Mouse (Mus musculus) heart, adult 2 months (tissue): ENCODE results near the gene Tet1. TPM values are rescaled to one million over a fixed set of nuclear protein-coding genes. Genes with fewer than 3 reads are reported as not detected.

Experiments
- DNase-seq, 2 experiments: peaks; one replicate each; pipeline ENCODE4 v3.0.0; 2021
- H3K27ac ChIP-seq: fragments of 200-600 bp; 2 replicates; pipeline ENCODE4 v1.8.1; 2022
- H3K27me3 ChIP-seq: fragments of 200-500 bp; 2 replicates; pipeline ENCODE4 v1.6.1; 2012; ENCODE audit warnings: mild to moderate bottlenecking, low read length, inconsistent platforms, mixed read lengths; ENCODE audit not compliant: control insufficient read depth, insufficient read depth
- H3K36me3 ChIP-seq: fragments of 200-500 bp; 2 replicates; pipeline ENCODE4 v1.6.1; 2012; ENCODE audit warnings: low read length, inconsistent platforms; ENCODE audit not compliant: control insufficient read depth, insufficient read depth
- H3K4me1 ChIP-seq: fragments of 200-500 bp; 2 replicates; pipeline ENCODE4 v1.6.1; 2011; ENCODE audit warnings: low read length; ENCODE audit not compliant: control insufficient read depth, insufficient read depth
- H3K4me3 ChIP-seq: fragments of 200-600 bp; 2 replicates; pipeline ENCODE4 v1.8.1; 2022
- H3K79me2 ChIP-seq: fragments of 200-500 bp; replicated peaks from 2 replicates; pipeline ENCODE4 v1.6.1; 2012; ENCODE audit warnings: mild to moderate bottlenecking, inconsistent platforms, low read length, moderate library complexity, mixed read lengths; ENCODE audit not compliant: control insufficient read depth, insufficient read depth
- H3K9ac ChIP-seq: fragments of 200-500 bp; 2 replicates; pipeline ENCODE4 v1.6.1; 2012; ENCODE audit warnings: low read depth, mild to moderate bottlenecking, control low read depth, inconsistent platforms, low read length, mixed read lengths
- CTCF ChIP-seq: fragments of 200-600 bp; IDR thresholded peaks from 2 replicates; pipeline ENCODE4 v1.8.1; 2022; ENCODE audit warnings: antibody characterized with exemption, mild to moderate bottlenecking, moderate library complexity
- EP300 ChIP-seq: fragments of 200-500 bp; IDR thresholded peaks from 2 replicates; pipeline ENCODE4 v1.6.1; 2011; ENCODE audit warnings: low read depth, low read length, control low read depth; ENCODE audit not compliant: insufficient read depth
- POLR2A ChIP-seq: fragments of 200-500 bp; IDR thresholded peaks from 2 replicates; pipeline ENCODE4 v1.6.1; 2011; ENCODE audit warnings: mild to moderate bottlenecking, low read depth, low read length, control low read depth; ENCODE audit not compliant: insufficient read depth
- whole genome bisulfite sequencing: fragments of 180-500 bp; shearing (Covaris S2); methylation state at CpG from one replicate; pipeline ENCODE4 v1.1.7; 2018; 5-methylcytosine and 5-hydroxymethylcytosine counted together
- intact Hi-C: fragments of 180-260 bp; cut with DNase I; formaldehyde crosslinking; loops from one replicate; pipeline ENCODE4 v1.15.1; 2025
- polyA plus RNA-seq: library from polyadenylated mRNA; depleted of rRNA; stranded (reverse); fragments of >200 nt; gene quantifications from 2 replicates; pipeline ENCODE4 v1.2.3, GENCODE M21; 2012
- total RNA-seq, 2 experiments: library from RNA; stranded (reverse); gene quantifications; 2 replicates each; pipeline ENCODE4 v1.2.3; 2021

Tet1 gene
- total and polyA plus RNA-seq, 3 experiments, result 2.3 to 6.6 (median 5.3) TPM

DNA sequence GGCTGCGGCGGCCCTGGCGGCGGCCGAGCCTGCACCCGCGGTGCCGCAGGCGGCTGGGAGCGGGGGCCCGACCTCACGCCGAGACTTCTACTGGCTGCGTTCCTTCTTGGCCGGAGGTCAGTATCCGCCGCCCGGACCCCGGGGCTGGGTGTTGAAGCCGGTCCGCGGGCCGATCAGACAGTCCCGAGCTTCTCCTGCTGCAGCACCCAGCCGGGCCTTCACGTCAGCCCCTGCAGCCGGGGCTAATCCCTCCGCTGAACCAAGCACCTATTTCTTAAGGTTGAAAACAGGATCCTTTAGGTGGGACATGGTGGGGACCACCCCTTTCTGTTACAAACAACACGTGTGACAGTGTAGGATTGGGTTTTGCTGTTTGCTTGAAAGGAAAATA lies 12.0 kb upstream of the Tet1 start:
- TF ChIP-seq POLR2A (no peak), CTCF (no peak), EP300 (no peak)
- Histone ChIP-seq H3K4me1 (peaks cover 6% of the 10 kb centered on the region), H3K36me3 (no peaks in the 10 kb centered on the region), H3K27ac (peak overlapping the region; percentile 97), H3K4me3 (peak overlapping the region; percentile 100), H3K79me2 (peaks cover 3% of the 10 kb centered on the region; the same call in 1 of the 2 replicates), H3K27me3 (no peaks in the 10 kb centered on the region), H3K9ac (peak overlapping the region; percentile 98)
- intact Hi-C loops, result loop anchor here (2.0 kb wide), 1 partner anchor 102 kb away; no protein-coding TSS in a partner anchor
- no peak for DNase-seq
- WGBS, result under 1% methylated on average over 29 of the region's 29 CpGs

DNA sequence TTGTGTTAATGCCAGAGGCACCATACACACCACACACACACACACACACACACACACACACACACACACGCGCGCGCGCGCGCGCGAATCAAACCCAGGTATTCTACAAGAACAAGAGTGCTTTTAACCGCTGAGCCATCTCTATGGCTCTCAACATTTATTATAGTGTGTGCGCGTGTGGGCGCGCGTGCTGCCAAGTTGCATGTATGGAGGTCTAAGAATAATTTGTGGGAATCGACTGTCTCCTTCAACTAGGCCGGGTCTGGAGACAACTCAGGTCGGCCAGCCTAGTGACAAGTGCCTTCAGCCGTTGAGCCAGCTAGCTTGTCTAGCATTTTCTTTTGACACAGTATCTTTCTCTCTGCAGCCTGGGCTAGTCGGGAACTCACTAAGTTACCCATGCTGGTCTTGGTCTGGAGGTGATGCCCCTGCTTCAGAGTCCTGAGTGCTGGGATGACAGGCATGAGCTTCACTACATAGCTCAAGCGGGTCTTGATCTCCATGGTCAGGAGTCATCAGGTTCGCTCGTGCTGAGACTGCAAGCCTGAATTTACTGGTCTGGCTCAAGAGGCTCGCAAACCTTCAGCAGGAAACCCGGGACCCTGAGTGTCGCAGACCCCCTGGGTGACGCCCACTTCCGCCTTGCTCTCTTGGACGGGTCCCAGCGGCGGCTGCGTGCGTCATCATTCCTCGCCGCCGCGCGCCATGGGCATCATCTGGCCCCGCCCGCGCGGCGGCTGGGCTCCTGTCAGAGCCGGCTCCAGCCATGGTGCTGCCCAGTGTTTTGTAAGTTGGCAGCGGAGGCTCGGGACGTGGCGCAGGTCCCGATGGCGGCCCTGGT lies 11.3 kb upstream of the Tet1 start, which contains the start of gene Slc25a16:
TSS of gene Slc25a16 (plus strand) at position 709 of the 841 bp plus-strand sequence.
- no peaks in the 10 kb centered on the region for H3K27me3 ChIP-seq
- intact Hi-C loops, result loop anchor here (2.0 kb wide), 1 partner anchor 103 kb away; no protein-coding TSS in a partner anchor
- peaks cover 6% of the 10 kb centered on the region for H3K4me1 ChIP-seq
- peak; percentile 77; the same call in 1 of the 2 replicates for TF ChIP-seq POLR2A
- TF ChIP-seq EP300, result 0 out of 2 replicates have a peak, but pooled peaks have one; percentile 67
- TF ChIP-seq CTCF, result no peak
- peak; percentile 93 to 95 for DNase-seq
- peak within 1 kb of the TSS; percentile 98 for H3K9ac ChIP-seq
- H3K79me2 ChIP-seq, result peaks cover 3% of the 10 kb centered on the region; the same call in 1 of the 2 replicates
- H3K4me3 ChIP-seq, result peak within 1 kb of the TSS; percentile 100
- WGBS, result 5% methylated on average over 49 of the region's 50 CpGs
- H3K27ac ChIP-seq, result peak within 1 kb of the TSS; percentile 97
- H3K36me3 ChIP-seq, result no peaks in the 10 kb centered on the region

DNA sequence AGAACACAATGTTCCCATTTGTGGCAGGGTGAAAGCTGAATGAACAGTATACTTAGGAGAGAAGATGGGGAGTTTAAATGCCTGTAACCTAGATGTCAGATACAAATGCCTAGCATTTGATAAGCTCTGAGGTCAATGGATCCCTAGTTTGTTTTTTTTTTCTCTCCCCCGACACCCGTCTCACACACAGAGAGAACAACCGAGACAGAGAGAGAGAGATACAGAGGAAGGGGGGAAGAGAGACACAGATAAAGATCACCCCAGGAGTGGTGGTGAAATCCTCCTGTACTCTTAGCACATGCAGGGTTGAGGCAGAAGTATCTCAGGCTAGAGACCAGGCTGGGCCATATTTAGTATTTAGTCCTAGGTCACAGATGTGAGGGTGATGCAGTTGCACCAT lies 10.2 kb upstream of the Tet1 start:
- Histone ChIP-seq H3K4me3 (no peak overlapping the region), H3K27me3 (no peaks in the 10 kb centered on the region), H3K79me2 (peaks cover 2% of the 10 kb centered on the region; the same call in 1 of the 2 replicates), H3K36me3 (no peaks in the 10 kb centered on the region), H3K27ac (no peak overlapping the region), H3K4me1 (peaks cover 5% of the 10 kb centered on the region), H3K9ac (no peak overlapping the region)
- intact Hi-C loops, result no loop called here
- no peak for TF ChIP-seq EP300
- TF ChIP-seq POLR2A, result no peak
- TF ChIP-seq CTCF, result no peak
- DNase-seq, result no peak
- WGBS, result 73% methylated on average over 3 of the region's 3 CpGs

DNA sequence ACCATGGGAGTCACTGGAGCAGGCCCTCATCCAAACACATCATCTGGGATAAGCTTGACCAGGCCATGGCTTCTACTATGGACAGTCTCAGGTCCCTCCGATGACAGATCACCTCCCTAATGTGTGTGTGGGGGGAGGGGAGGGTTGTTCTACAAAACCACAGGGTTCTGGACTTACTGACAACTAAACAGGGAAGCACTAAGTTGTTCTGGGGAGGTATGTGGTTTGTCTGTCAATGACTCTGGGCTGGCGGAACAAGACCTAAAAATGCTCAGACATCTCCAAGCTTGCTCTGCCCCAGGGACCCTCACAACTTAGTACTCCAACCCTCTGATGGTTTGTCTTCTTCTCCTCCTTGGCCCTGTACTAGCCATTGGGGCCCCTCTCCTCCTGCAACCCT lies 2.3 kb upstream of the Tet1 start:
- no peak for DNase-seq
- H3K79me2 ChIP-seq, result no peaks in the 10 kb centered on the region

DNA sequence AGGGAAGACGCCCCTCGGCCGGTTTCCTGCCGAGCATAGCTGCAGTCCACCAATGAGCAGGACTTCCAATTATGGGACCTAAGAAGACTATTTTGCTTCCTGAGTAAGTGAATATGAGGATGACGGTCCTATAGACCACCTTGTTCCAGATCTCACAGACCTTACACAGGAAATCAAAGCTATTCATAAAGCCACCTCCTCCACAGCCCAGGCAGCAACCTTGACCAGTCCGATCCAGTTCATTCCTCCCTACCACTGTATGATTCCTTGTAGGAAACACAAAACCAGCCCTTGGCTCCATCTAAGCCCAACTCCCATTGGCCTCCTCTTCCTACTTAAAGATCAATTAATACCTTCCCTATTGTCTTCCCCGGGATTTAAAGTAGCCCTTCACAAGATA lies 2.5 kb downstream of the Tet1 start:
- TF ChIP-seq POLR2A, result no peak
- TF ChIP-seq EP300, result no peak
- no peak for TF ChIP-seq CTCF
- intact Hi-C loops, result no loop called here
- Histone ChIP-seq H3K4me1 (no peaks in the 10 kb centered on the region), H3K27me3 (no peaks in the 10 kb centered on the region), H3K79me2 (no peaks in the 10 kb centered on the region), H3K9ac (no peak overlapping the region), H3K4me3 (no peak overlapping the region), H3K36me3 (no peaks in the 10 kb centered on the region), H3K27ac (no peak overlapping the region)
- DNase-seq, result no peak
- WGBS, result 70% methylated on average over 7 of the region's 7 CpGs

More for the DNA sequence above, 2.3 kb upstream of the Tet1 start:
- intact Hi-C loops, result no loop called here
- Histone ChIP-seq H3K4me3 (no peak overlapping the region), H3K27me3 (no peaks in the 10 kb centered on the region), H3K9ac (no peak overlapping the region), H3K4me1 (no peaks in the 10 kb centered on the region), H3K36me3 (no peaks in the 10 kb centered on the region), H3K27ac (no peak overlapping the region)
- TF ChIP-seq EP300 (no peak), CTCF (no peak), POLR2A (no peak)
- 79% methylated on average over 2 of the region's 2 CpGs for WGBS

DNA sequence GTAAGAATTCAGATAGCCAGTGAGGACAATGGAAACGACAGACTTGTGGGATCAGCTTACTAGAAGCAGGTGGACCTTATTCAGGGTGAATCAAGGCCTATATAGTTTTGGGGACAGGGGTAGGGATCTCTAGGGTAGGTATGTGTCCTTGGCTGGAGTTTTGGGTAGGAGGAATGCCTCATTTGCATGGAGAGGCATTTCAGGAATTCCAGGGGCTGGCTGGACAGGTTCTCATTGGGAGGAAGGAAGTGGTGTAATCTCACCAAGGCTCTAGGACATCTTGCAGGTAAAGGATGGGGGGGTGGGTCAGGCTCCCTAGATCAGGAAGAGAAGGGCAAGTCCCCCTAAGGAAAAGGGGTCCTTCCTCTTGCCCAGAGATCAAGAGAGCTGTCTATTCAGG lies 6.0 kb downstream of the Tet1 start:
- H3K36me3 ChIP-seq, result no peaks in the 10 kb centered on the region
- no peak overlapping the region for H3K27ac ChIP-seq
- H3K27me3 ChIP-seq, result no peaks in the 10 kb centered on the region
- intact Hi-C loops, result no loop called here
- H3K4me1 ChIP-seq, result no peaks in the 10 kb centered on the region
- WGBS, result 26% methylated on average over 1 of the region's 1 CpGs
- H3K4me3 ChIP-seq, result no peak overlapping the region
- no peak overlapping the region for H3K9ac ChIP-seq
- no peak for DNase-seq
- H3K79me2 ChIP-seq, result no peaks in the 10 kb centered on the region
- TF ChIP-seq CTCF (no peak), POLR2A (no peak), EP300 (no peak)
